Mouse (Mus musculus) cerebellum, postnatal 25 days (tissue): ENCODE measurements around the gene Mgat4d.
"Not testable (repeated sequence)": the region's sequence is repeated elsewhere in the genome, so short reads cannot be mapped to it uniquely, and the experiment has no call there.

Experiments used
- DNase-seq, 2 experiments: peaks; one replicate each; pipeline ENCODE4 v3.0.0; 2021; ENCODE audit warnings: mixed read lengths in 2 of 2

Mgat4d gene

DNA sequence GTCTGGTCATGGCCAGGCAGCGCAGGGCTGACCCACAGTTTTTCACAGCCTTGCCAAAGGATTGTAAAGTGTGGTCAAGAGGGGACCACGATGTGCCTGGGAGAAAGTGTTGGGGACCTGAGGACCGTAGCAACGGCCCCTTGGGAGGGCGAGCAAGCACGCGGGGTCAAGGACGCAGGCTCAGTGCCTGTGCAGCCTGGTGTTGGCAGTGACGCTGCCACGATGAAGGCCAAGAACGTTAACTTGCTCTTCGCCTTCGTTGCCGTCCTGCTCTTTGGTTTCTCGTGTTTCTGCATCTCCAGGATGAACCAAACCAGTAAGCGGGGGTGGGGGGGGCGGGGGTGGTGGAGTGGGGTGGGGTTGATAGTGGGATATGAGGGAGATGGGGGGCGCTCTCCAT lies at the start of gene Mgat4d:
Mgat4d (plus strand) TSS at position 209 of the 400 bp plus-strand sequence.
- DNase-seq: no peak

- DNase-seq: no peak
Observed at GRCm38 (mm10) chr8:83300135-83300534, 48.1 kb upstream of the Mgat4d start.

- no peak for DNase-seq
Observed at GRCm38 (mm10) chr8:83304946-83305345, 43.3 kb upstream of the Mgat4d start.

DNA sequence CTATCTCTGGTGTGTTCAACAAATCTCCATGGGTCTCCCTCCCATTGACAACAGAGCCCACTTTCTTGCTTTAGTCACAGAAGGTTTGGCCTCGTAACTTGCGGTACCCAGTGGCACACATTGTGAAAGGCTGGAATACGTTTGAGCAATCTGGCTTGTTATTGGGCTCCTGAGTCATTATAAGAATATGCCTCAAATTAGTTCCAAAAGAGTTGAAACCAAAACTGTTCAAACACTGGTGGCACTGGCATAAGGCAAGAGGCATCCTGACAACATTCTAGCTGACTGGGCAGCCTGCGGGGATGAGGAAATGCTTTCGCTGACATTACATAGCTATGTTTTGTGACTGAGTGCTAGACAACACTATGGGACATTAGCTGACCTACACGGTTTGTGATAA lies 38.4 kb upstream of the Mgat4d start:
- no peak for DNase-seq

DNA sequence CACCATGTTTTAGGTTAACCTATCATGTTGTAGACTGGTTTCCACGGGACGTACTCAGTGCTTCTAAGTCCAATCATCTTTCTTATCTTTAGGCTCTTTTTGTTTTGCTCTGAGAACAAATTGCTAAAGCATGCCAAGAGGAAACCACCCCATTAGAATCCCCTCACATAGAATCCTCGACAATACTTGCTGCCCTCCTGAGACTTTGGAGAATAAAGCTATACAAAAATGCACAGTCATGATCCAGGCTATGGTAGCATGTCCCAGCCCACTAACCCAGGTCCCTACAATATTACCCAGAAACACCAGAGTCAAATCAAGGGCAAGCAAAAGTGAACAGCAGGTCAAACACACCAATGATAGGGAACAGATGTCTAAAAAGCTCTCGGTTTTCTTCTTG lies 33.2 kb upstream of the Mgat4d start:
- DNase-seq: not testable (repeated sequence)

DNA sequence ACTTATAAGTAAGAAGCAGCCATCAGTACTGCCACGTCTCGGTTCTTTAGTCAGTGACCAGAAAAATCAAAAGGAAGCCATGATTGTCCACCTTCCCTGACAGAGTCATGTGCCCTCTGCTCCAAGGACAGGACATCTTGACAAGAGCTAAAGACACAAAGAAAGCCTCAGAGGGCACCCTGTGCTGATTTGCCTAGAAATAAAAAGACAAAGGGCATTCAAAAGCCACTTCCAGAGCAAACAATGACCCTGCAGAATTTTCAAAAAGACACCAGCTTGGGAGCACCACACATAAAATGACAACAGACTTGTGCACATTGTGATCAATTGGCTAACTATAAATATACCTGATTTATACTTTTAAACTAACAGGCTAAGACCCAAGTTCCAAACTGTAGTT lies 32.6 kb upstream of the Mgat4d start:
- DNase-seq: no peak

DNA sequence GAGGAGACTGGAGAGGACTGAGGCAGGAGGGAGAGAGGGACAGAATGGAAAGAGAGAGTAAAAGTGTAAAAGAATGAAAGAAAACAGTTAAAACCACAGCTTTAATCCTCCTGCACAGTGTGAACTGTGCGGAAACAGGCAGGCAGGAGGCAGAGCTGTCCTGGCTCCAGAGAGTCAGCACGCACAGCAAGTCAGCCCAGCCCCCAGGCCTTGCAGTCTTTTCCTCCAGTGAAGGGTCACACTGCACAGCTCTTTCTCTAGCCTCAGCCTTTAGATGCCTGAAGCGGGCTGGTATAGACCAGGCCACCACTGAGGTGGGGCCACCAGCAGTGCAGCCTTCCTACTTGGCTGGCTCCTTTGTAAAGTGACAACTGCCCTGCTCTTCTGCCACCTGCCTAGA lies 27.7 kb upstream of the Mgat4d start:
- no peak for DNase-seq

DNA sequence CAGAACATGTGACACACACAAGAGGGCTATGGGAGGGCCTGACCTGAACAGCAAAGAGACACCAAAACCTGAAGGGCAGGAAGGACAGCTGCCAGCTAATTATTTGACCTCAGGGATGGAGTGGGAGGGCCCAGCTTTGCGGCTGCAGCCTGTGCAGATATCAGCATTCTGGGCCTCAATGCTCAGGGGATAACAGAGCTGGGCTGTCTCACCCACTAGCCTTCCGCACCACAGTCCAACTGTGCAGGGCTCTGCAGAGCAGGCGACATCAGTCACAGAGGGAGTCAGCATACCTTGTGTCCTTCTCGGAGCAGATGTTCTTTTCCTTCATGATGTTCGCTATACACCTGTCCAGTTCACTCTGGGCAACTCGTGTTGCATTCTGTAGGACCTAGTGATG lies 25.9 kb upstream of the Mgat4d start:
- DNase-seq: no peak

- no peak for DNase-seq
Observed at GRCm38 (mm10) chr8:83323056-83323455, 25.2 kb upstream of the Mgat4d start.

DNA sequence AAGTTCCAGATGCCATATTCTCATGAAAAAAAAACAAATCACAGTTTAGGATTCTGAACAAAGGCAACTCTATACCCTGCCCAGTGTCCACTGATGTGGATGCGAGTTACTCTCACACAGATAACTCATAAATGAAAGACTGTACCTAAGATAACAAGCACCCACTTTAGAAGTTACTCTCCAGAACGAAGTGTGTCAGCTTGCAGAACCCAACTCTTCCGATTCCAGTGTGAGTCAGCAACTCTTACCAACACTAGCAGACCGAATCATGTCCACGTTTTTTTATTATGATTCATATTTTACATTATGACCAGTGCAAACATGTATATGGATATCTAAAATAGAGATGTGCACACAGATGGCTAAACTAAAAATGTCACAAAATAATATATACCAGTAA lies 20.4 kb upstream of the Mgat4d start:
- DNase-seq: no peak

GRCm38 (mm10) chr8:83331567-83331898 lies 16.7 kb upstream of the Mgat4d start:
- peak in 1 of 2 experiments; percentile 51 for DNase-seq

- DNase-seq: peak; percentile 97 to 99
Observed at GRCm38 (mm10) chr8:83331899-83332697, 16.2 kb upstream of the Mgat4d start, which contains the start of gene Elmod2. Gene Elmod2, minus strand, starts transcription at chr8:83332486.

- no peak for DNase-seq
Observed at GRCm38 (mm10) chr8:83332864-83333263, 15.4 kb upstream of the Mgat4d start.

DNA sequence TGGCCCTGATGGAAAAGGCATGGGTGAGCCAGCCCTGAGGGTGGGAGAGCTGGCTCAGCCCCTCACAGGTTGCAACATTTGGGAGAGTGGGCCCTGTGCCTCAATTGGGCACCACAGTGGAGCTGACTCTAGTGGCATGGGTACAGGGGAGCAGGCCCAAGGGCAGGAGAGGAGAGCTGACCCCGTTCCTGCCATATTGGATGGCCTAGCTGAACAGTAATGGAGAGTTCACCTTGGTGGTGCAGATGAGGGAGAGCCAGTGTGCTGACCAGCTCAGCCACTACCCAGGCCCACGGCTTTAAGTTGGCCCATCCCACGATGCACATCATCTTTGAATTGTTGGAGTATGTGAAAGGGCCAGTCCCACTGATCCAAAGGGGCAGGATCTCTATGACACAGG lies 6.2 kb upstream of the Mgat4d start:
- DNase-seq: no peak

- DNase-seq: no peak
Observed at GRCm38 (mm10) chr8:83342693-83343092, 5.6 kb upstream of the Mgat4d start.

DNA sequence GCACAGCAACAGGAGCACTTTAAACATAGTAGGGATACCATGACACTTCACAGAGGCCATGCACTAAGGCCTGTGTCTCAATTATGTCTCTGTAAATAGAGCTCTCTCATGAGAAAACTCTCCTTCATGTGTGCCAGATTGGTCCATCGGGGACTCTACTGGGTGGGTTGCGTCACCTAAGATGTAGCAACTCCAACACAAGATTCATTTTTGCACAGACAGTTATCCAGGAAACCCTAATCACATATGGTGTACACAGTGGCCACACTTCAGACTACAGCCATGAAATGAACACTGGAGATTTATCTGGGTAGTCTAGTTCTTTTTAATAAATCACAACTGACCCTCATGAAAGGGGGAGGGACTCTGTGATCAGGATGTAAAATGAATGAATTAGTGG lies 3.0 kb downstream of the Mgat4d start:
- no peak for DNase-seq

DNA sequence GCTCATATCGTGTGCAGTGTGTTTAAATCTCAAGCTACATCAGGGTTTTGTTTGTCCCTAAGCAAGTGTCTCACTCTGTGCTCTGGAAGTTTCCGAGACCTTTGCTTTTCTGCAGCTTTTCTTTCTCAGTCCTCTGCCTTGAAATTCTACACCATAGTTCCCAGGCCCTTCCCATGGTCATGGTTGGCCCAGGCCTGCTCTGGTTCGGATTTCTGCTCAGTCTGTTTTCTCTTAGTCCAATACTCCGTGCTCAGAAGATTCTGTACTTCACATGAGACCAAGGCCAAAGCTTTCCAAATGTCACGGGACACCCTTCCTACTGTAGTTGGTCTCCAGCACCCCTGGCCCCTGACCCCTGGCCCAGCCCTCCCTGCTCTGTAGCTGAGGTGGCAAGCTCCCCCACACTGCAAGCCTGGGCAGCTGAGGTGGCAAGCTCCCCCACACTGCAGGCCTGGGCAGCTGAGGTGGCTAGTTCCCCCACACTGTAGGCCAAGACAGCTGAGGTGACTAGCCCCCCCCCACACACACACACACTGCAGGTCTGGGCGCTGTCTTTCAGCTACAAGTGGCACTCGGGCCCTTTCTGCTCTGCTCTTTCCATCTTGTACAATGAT lies 15.0 kb downstream of the Mgat4d start:
- no peak for DNase-seq

DNA sequence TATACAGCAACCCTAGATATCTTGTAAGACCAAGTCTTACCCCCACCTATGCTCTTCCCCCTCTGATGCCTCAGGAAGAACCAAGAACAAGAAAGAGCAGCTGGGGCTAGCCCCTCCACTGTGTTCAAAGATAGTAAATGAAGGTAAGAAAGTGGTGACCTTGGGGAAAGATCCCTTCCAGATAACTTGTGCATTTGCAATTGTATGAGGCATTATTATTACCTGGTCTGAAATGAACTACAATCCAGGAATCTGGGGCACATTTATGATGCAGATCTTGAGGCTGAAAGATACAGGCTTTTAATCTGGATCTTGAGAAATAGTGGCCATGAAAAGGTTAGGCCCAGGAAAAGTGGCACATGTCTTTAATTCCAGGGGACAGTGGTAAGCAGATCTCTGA lies 29.0 kb downstream of the Mgat4d start:
- DNase-seq: no peak

DNA sequence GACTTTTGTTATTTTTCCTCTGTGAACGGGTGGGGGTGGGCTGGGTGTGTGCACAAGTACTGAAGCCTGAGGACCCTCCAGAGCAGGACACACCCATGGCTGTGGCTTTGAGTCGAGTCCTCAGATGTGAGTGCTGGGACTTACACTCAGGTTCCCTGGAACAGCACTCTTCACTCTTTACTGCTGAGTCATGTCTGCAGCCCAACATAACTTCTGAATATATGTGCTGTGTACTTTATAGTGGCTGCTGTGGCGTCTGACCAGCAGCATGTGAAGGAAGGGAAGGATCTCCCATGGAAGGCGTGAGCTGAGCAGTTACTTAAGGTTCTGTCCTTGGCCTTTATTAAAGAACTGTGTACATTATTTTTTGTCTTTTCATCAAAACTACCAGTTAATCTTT lies 31.9 kb downstream of the Mgat4d start:
- DNase-seq: no peak

GRCm38 (mm10) chr8:83381016-83381415 lies 32.7 kb downstream of the Mgat4d start:
- no peak for DNase-seq

- DNase-seq: no peak
Observed at GRCm38 (mm10) chr8:83382850-83383249, 34.6 kb downstream of the Mgat4d start.

DNA sequence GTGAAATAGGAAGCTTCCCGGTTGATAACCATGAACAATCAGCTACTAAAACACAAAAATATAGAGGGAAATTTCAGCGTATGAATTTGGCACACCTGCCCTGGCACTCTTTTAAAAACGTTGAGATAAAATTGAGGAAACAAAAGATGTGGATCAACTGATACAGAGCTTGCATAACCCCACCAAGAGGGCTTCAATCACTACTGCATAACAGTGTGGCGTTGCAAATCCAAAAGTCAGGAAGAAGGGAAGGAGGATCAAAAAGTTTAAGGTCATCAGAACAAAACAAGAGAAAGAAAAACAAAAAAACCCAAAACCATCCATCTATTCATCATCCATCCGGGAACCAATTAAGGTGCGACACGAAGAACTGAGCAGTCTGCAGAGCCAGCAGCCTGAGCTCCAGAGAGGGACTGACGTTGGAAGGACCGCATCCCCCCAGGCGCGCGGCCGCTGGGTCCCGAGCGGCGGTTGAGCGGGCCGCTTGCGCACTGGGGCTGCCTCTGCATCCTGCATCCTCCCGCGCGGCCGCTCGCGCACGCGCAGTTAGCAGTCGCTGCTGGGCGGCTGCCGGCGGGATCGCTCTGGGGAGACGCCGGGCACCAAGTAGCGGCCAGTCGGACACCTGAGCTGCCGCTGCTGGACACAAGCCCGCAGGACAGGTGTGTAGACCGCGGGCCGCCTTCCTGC lies 41.2 kb downstream of the Mgat4d start, which contains the start of gene Clgn:
Clgn (plus strand) TSS at position 552 of the 690 bp plus-strand sequence.
- peak; percentile 85 to 90 for DNase-seq

DNA sequence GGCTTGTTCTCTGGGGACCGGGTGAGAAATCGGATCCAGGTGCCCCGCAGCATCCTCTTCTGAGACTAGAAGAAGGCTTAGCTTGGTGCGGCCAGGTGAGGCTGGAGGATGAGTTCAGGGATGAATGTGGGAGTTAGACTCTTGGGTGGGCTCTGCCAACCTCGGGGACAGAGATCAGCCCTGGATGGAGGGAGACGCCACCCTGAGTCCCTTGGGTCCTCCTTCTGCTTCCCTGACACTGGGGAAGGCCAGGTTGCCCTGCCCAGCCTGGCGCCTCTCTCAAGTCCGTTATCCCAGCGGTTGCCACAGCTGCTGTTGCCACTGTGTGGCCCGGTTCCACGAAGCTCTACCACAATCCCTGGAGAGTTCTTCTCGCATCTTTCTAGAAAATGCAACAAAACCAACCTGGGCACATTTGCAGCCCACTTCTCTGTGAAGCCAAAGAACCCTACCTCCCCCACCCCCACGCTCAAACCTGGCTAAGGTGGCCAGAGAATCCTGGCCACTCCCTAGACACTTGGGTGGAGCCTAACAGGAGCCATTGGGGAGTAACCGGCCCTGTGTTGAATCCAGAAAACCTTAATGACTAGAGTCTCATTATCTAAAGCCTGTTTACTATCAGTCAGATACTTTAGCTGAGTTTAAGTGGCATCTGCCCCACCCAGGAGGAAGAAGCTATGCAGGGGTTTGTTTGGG lies 41.9 kb downstream of the Mgat4d start:
- no peak for DNase-seq
